Comparison of ENCODE assay signal across 14 mouse cellular contexts in genomic region chr7:117612788-117613473, GRCm38 (mm10).
DNase-seq lines count a peak whose midpoint lies in the region; ATAC-seq and TF ChIP-seq lines count a peak whose summit lies in the region.
"Had no signal": no experiment of that assay in that cellular context is flagged by ENCODE, and none has a peak within 500 bp of the region (broad histone marks: within the 10 kb centered on the region; RNA-seq: fewer than 3 reads in every experiment).

No protein-coding gene starts in this region.

- no peaks in the 10 kb centered on the region for H3K9me3 ChIP-seq in liver, embryonic 15.5 days (replicated peaks)
- H3K9me3 ChIP-seq in liver, embryonic 11.5 days (ENCODE audit: control insufficient read depth, low read length): no peaks in the 10 kb centered on the region
- H3K9me3 ChIP-seq in liver, postnatal 0 days (ENCODE audit: low read length): no peaks in the 10 kb centered on the region
- no peaks in the 10 kb centered on the region for H3K9me3 ChIP-seq in limb, embryonic 10.5 days (replicated peaks)
- H3K9me3 ChIP-seq: heart, embryonic 15.5 days; limb, embryonic 13.5 days had no signal

- H3K4me2 ChIP-seq in liver, embryonic 15.5 days: no peak overlapping the region
- no peak overlapping the region for H3K4me2 ChIP-seq in liver, embryonic 11.5 days
- H3K4me2 ChIP-seq in liver, postnatal 0 days (ENCODE audit: low read depth, low read length): peak overlapping the region; percentile 36; the same call in 1 of the 2 replicates
- H3K4me2 ChIP-seq: heart, embryonic 15.5 days; limb, embryonic 13.5 days had no signal

- H3K27ac ChIP-seq in liver, embryonic 15.5 days (replicated peaks): no peak overlapping the region
- H3K27ac ChIP-seq in liver, embryonic 11.5 days (ENCODE audit: low read depth, low read length): no peak overlapping the region; the same call in 1 of the 2 replicates
- 0 out of 2 replicates have a peak overlapping the region, but pooled peaks have one; percentile 3 for H3K27ac ChIP-seq in liver, postnatal 0 days (ENCODE audit: low read depth)
- H3K27ac ChIP-seq in limb, embryonic 10.5 days: no peak overlapping the region
- H3K27ac ChIP-seq: heart, embryonic 15.5 days; layer of hippocampus, adult 2 months; limb, embryonic 13.5 days had no signal

- peaks cover 2% of the 10 kb centered on the region; the same call in 1 of the 2 replicates for H3K4me1 ChIP-seq in liver, embryonic 15.5 days (replicated peaks)
- no peaks in the 10 kb centered on the region for H3K4me1 ChIP-seq in liver, embryonic 11.5 days (replicated peaks; ENCODE audit: control insufficient read depth, insufficient read depth, low read length)
- H3K4me1 ChIP-seq in liver, postnatal 0 days (ENCODE audit: insufficient read depth): peaks cover 15% of the 10 kb centered on the region
- H3K4me1 ChIP-seq in limb, embryonic 10.5 days: no peaks in the 10 kb centered on the region
- H3K4me1 ChIP-seq: heart, embryonic 15.5 days; limb, embryonic 13.5 days had no signal

- H3K4me3 ChIP-seq in liver, embryonic 15.5 days (replicated peaks): no peak overlapping the region
- H3K4me3 ChIP-seq in liver, embryonic 11.5 days (ENCODE audit: low read depth, low read length): no peak overlapping the region
- no peak overlapping the region for H3K4me3 ChIP-seq in liver, postnatal 0 days (ENCODE audit: low read depth, low read length)
- no peak overlapping the region for H3K4me3 ChIP-seq in limb, embryonic 10.5 days
- H3K4me3 ChIP-seq: heart, embryonic 15.5 days; layer of hippocampus, adult 2 months; limb, embryonic 13.5 days had no signal

- no peaks in the 10 kb centered on the region for H3K36me3 ChIP-seq in liver, embryonic 15.5 days (replicated peaks)
- H3K36me3 ChIP-seq in liver, embryonic 11.5 days (ENCODE audit: control insufficient read depth, insufficient read depth, low read length): no peaks in the 10 kb centered on the region
- no peaks in the 10 kb centered on the region for H3K36me3 ChIP-seq in liver, postnatal 0 days (replicated peaks; ENCODE audit: insufficient read depth, low read length)
- no peaks in the 10 kb centered on the region for H3K36me3 ChIP-seq in limb, embryonic 10.5 days
- H3K36me3 ChIP-seq: heart, embryonic 15.5 days; limb, embryonic 13.5 days had no signal

- intact Hi-C loops in left cerebral cortex, postnatal 25 days (cut with DNase I): loop anchor here (10.0 kb wide), 1 partner anchor 968 kb away; no protein-coding TSS in a partner anchor

- WGBS in liver, embryonic 15.5 days (ENCODE audit: insufficient replicate concordance): 63% methylated on average over 11 of the region's 11 CpGs
- WGBS in liver, embryonic 11.5 days: 71% methylated on average over 11 of the region's 11 CpGs
- 57% methylated on average over 11 of the region's 11 CpGs for WGBS in liver, postnatal 0 days (ENCODE audit: insufficient replicate concordance)
- 84% methylated on average over 11 of the region's 11 CpGs for WGBS in limb, embryonic 10.5 days

- TF ChIP-seq EP300 in liver, postnatal 0 days (IDR thresholded peaks at IDR 0.05; ENCODE audit: low read depth): no peak

- no peak for TF ChIP-seq CTCF in liver, postnatal 0 days (IDR thresholded peaks at IDR 0.05; ENCODE audit: low read depth)

- no peak overlapping the region for H3K9ac ChIP-seq in liver, embryonic 15.5 days
- H3K9ac ChIP-seq in liver, embryonic 11.5 days (ENCODE audit: low read depth, low read length): no peak overlapping the region
- no peak overlapping the region for H3K9ac ChIP-seq in liver, postnatal 0 days (replicated peaks)
- H3K9ac ChIP-seq: heart, embryonic 15.5 days; limb, embryonic 13.5 days had no signal

- 0 out of 2 replicates have a peak, but pooled peaks have one; percentile 22 for ATAC-seq in liver, embryonic 15.5 days (ENCODE audit: insufficient read depth)
- ATAC-seq in liver, embryonic 11.5 days (replicated peaks; ENCODE audit: low FRiP score): no peak
- ATAC-seq in liver, postnatal 0 days: peak; percentile 87
- ATAC-seq: hindbrain, embryonic 16.5 days had no signal

- H3K27me3 ChIP-seq in liver, embryonic 15.5 days: no peaks in the 10 kb centered on the region
- no peaks in the 10 kb centered on the region for H3K27me3 ChIP-seq in liver, embryonic 11.5 days (replicated peaks; ENCODE audit: control insufficient read depth, insufficient read depth, low read length)
- no peaks in the 10 kb centered on the region for H3K27me3 ChIP-seq in liver, postnatal 0 days (ENCODE audit: insufficient read depth, low read length)
- H3K27me3 ChIP-seq in limb, embryonic 10.5 days (ENCODE audit: low read depth, poor library complexity, severe bottlenecking): no peaks in the 10 kb centered on the region
- H3K27me3 ChIP-seq: heart, embryonic 15.5 days; limb, embryonic 13.5 days had no signal

- no peak for DNase-seq in liver, embryonic 11.5 days (ENCODE audit: low spot score)
- DNase-seq in T-cell, adult 2 months (ENCODE audit: low spot score): peak; percentile 28
- DNase-seq in liver, postnatal 0 days: peak; percentile 27
- peak; percentile 18 for DNase-seq in thymus, postnatal 0 days (ENCODE audit: low spot score)
- DNase-seq in left cerebral cortex, postnatal 25 days (ENCODE audit: low spot score in 2 of 2): no peak
- DNase-seq in adrenal gland, postnatal 4 days (ENCODE audit: low spot score in 2 of 2): no peak
- DNase-seq in limb, embryonic 10.5 days (ENCODE audit: low spot score): no peak
- DNase-seq: cerebellum, postnatal 14 days; gastrocnemius, postnatal 14 days had no signal

Comparison
In these comparisons a context has a peak if more than half of its experiments do, and no peak if none do; other contexts are left out.
1. DNase-seq: peak in T-cell, adult 2 months (single experiment), liver, postnatal 0 days (single experiment) and thymus, postnatal 0 days (single experiment); none in liver, embryonic 11.5 days (single experiment), left cerebral cortex, postnatal 25 days (0 of 2), adrenal gland, postnatal 4 days (0 of 2) and limb, embryonic 10.5 days (single experiment).